Mouse (Mus musculus): ENCODE results near the gene Sdccag8. TPM values are rescaled to one million over a fixed set of nuclear protein-coding genes. Genes with fewer than 3 reads are reported as not detected.
A peak's percentile ranks its signal among the peaks of the same experiment; 100 is the strongest.

Gene Sdccag8
- 15.2 and 17.1 TPM in 2 replicates for polyA plus RNA-seq (2015; fragmentation: Nextera tagmentation; extraction: Ambion mirVana)

DNA sequence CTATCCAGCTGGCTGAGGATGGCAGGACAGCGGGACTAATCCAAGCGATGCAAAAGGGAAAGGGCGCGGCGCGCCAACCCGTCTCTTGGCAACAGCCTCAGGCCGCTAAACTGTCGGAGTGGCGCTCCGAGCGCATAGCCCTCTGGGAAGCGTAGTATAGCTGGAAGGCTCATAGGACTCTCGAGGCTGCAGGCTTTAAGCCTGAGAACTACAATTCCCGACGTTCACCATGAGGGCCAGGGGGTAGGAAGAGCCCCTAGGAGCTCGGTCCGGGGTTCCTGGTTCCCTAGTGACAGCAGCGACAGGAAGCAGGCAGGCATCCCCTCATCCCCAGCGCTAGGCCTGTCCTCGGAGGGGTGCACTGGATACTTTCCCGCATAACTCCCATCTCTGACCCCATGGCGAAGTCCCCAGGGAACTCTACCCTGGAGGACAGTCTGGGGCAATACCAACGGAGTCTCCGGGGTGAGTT lies at the start of gene Sdccag8:
Sdccag8 (plus strand) TSS at position 70 of the 472 bp plus-strand sequence.
- Histone ChIP-seq H3K4me1 (peaks cover 13% of the 10 kb centered on the region; the same call in 1 of the 2 replicates), H3K9me3 (no peaks in the 10 kb centered on the region), H3K27ac (peak within 1 kb of the TSS; percentile 99), H3K4me2 (peak within 1 kb of the TSS; percentile 58), H3K4me3 (peak within 1 kb of the TSS; percentile 92), H3K36me3 (no peaks in the 10 kb centered on the region), H3K9ac (peak within 1 kb of the TSS; percentile 85), H3K27me3 (no peaks in the 10 kb centered on the region)
- ATAC-seq (ENCODE audit: insufficient number of reproducible peaks, low FRiP score, low TSS enrichment, low read depth) = peak; percentile 95
- WGBS = under 1% methylated on average over 25 of the region's 25 CpGs

DNA sequence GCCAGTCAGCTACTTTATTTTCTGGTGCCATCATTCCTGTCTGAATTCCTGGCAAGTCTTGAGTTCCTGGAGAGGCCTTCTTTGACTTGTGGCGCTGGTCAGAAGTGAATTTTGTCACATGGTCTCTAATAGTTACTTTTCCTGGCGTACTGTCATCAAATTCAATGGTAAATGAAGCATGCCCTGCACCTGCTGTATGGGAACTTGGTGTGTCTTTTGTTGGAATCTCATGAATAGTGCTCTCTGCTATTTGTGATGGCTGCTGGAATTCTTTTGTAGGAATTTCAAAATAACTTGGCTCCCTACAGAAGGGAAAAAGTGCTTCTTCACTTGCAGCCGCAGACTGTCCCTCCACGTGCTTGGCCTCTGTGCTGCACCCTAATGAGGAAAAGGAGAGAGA lies 39.9 kb upstream of the Sdccag8 start:
- H3K27me3 ChIP-seq = no peaks in the 10 kb centered on the region
- no peak overlapping the region for H3K9ac ChIP-seq
- 84% methylated on average over 4 of the region's 4 CpGs for WGBS
- H3K4me3 ChIP-seq = no peak overlapping the region
- no peaks in the 10 kb centered on the region for H3K4me1 ChIP-seq
- no peaks in the 10 kb centered on the region for H3K9me3 ChIP-seq
- H3K4me2 ChIP-seq = no peak overlapping the region
- no peak for ATAC-seq (ENCODE audit: insufficient number of reproducible peaks, low FRiP score, low TSS enrichment, low read depth)
- no peak overlapping the region for H3K27ac ChIP-seq
- H3K36me3 ChIP-seq = peaks cover 25% of the 10 kb centered on the region

DNA sequence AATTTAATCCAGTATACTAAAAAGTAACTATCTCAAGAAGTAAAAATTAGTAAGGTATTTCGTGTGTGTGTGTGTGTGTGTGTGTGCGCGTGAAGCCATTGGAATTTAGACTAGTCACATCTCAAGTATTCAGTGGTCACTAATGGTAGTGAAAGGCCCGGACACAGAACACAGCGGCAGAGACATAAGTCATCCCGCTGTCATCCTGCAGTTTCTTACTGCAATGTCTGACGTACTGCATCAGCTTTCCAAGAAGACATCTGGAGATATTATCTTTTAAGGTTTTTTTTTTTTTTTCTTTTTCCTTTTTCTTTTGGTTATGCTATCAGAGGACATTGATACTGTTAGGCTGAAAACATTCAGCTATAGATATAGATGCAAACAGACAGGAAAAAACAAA lies 25.1 kb upstream of the Sdccag8 start:
- no peaks in the 10 kb centered on the region for H3K9me3 ChIP-seq
- no peaks in the 10 kb centered on the region for H3K27me3 ChIP-seq
- no peak overlapping the region for H3K9ac ChIP-seq
- 83% methylated on average over 7 of the region's 7 CpGs for WGBS
- no peak for ATAC-seq (ENCODE audit: insufficient number of reproducible peaks, low FRiP score, low TSS enrichment, low read depth)
- H3K4me2 ChIP-seq = no peak overlapping the region
- peaks cover 26% of the 10 kb centered on the region for H3K36me3 ChIP-seq
- no peak overlapping the region for H3K27ac ChIP-seq
- no peaks in the 10 kb centered on the region for H3K4me1 ChIP-seq
- no peak overlapping the region for H3K4me3 ChIP-seq

DNA sequence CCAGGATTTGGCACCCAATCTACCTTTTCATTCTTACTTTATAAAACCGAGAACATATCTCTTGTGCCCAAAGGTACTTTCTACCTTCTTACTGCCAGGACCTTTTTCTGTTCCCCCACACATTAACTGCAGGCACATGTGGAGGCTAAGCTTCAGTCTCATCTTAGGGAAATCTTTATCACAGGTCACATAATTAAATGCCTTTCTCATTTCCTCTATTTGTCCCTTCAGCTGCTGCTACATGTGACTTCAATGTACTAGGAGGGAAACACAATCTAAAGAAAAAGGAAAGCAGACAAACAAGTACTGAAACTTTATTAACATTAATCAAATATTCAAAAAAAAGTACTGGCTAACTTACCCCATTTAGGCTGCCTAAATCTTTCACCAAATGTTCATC lies 22.3 kb upstream of the Sdccag8 start:
- Histone ChIP-seq H3K9me3 (no peaks in the 10 kb centered on the region), H3K36me3 (peaks cover 17% of the 10 kb centered on the region), H3K9ac (no peak overlapping the region), H3K4me1 (no peaks in the 10 kb centered on the region; the same call in 1 of the 2 replicates), H3K4me2 (no peak overlapping the region), H3K4me3 (no peak overlapping the region), H3K27ac (no peak overlapping the region), H3K27me3 (no peaks in the 10 kb centered on the region)
- no peak for ATAC-seq (ENCODE audit: insufficient number of reproducible peaks, low FRiP score, low TSS enrichment, low read depth)
- WGBS = 93% methylated on average over 1 of the region's 1 CpGs

DNA sequence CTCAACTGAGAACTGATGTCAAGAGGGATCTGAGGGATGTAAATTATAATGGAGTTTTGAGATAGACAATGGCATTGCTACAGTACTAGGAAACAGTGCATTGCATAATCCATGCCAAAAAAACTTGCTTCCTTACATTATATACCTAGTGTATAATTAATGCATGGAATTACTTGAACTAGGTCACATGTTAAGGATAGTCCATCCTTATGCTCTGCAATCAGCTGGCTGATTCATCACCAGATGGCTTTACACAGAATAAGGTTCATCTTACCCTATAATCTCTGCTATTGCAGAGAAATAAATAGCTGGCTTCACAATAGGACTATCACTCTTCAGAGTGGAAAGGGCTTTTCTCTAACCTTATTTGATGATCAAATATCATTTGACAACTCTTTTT lies 15.8 kb upstream of the Sdccag8 start:
- no peaks in the 10 kb centered on the region for H3K36me3 ChIP-seq
- no peak overlapping the region for H3K4me2 ChIP-seq
- no peak for ATAC-seq (ENCODE audit: insufficient number of reproducible peaks, low FRiP score, low TSS enrichment, low read depth)
- no peaks in the 10 kb centered on the region for H3K9me3 ChIP-seq
- H3K9ac ChIP-seq = no peak overlapping the region
- H3K27me3 ChIP-seq = no peaks in the 10 kb centered on the region
- H3K27ac ChIP-seq = no peak overlapping the region
- H3K4me3 ChIP-seq = no peak overlapping the region
- H3K4me1 ChIP-seq = peaks cover 9% of the 10 kb centered on the region

DNA sequence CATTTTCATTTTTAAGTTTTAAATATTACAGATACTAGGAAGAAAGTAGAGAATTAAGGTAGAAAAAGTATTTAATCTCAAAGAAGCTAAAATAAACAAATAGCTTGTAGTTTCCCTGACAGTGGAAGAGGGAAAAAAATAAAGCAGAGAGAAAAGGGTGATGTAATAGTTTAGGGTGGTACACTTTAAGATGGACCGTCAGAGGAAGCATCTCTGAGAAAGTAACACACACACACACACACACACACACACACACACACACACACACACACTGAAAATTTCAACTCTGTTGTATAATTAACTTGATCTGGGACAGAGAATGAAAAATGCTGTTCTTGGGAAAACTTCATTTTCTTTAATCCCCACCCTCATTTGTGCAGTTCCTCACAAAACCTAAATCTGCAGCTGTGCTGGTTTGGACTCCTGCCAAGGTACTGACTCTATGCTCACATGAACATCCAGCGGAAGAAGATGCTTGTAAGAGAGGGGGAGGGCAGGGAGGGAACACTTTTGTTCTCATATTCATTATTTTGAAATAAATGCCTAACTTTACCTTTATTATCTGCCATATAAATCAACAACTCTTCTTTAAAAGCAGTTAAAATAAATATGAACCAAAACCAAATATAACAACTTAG lies 13.6 kb upstream of the Sdccag8 start:
- peaks cover 13% of the 10 kb centered on the region for H3K4me1 ChIP-seq
- H3K4me2 ChIP-seq = no peak overlapping the region
- no peak overlapping the region for H3K9ac ChIP-seq
- no peak overlapping the region for H3K27ac ChIP-seq
- ATAC-seq (ENCODE audit: insufficient number of reproducible peaks, low FRiP score, low TSS enrichment, low read depth) = peak; percentile 67; the same call in 1 of the 2 replicates
- no peaks in the 10 kb centered on the region for H3K9me3 ChIP-seq
- no peaks in the 10 kb centered on the region for H3K36me3 ChIP-seq
- H3K4me3 ChIP-seq = no peak overlapping the region
- 5% methylated on average over 2 of the region's 2 CpGs for WGBS
- no peaks in the 10 kb centered on the region for H3K27me3 ChIP-seq

DNA sequence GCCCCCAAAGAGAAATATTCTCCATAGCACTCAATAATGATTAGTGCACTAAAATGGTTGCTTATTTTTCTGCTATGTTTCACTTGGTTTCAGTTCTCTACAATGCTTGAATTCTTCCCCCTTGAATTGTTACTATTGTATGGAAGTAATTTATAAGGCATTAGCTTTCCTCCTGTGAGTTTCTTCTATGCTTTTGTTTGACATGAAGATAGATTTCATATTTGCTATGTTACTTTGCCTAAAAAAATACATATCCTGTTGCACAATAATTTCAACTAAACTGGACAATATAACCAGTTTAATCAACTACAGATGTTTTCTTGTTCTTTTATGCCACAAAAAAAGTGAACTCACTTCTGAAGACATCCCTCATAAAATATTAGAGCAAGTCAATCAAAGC lies 4.3 kb upstream of the Sdccag8 start:
- H3K9ac ChIP-seq = no peak overlapping the region
- no peak overlapping the region for H3K4me2 ChIP-seq
- no peaks in the 10 kb centered on the region for H3K27me3 ChIP-seq
- 0 out of 2 replicates have a peak, but pooled peaks cover 8% of the 10 kb centered on the region for H3K4me1 ChIP-seq
- H3K27ac ChIP-seq = no peak overlapping the region
- no peaks in the 10 kb centered on the region for H3K36me3 ChIP-seq
- H3K9me3 ChIP-seq = no peaks in the 10 kb centered on the region
- H3K4me3 ChIP-seq = no peak overlapping the region
- ATAC-seq (ENCODE audit: insufficient number of reproducible peaks, low FRiP score, low TSS enrichment, low read depth) = no peak

DNA sequence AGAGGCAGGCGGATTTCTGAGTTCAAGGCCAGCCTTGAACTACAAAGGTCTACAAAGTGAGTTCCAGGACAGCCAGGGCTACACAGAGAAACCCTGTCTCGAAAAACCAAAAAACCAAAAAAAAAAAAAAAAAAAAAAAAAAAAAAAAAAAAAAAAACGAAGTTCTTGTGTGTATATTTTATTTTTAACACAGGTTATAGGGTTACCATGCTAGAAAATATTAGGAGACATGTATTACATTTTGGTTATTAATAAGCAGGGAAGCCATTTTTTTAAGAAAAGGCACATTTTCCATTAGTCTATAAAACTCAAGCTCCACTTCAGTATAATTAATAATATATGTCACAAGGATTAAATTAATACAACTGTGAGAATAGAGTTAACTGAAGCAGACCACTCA lies 2.6 kb upstream of the Sdccag8 start:
- Histone ChIP-seq H3K4me3 (peak overlapping the region; percentile 92), H3K4me1 (0 out of 2 replicates have a peak, but pooled peaks cover 8% of the 10 kb centered on the region), H3K9me3 (no peaks in the 10 kb centered on the region), H3K27me3 (no peaks in the 10 kb centered on the region), H3K27ac (no peak overlapping the region), H3K36me3 (no peaks in the 10 kb centered on the region), H3K4me2 (peak overlapping the region; percentile 58), H3K9ac (no peak overlapping the region)
- WGBS = 73% methylated on average over 3 of the region's 3 CpGs
- ATAC-seq (ENCODE audit: insufficient number of reproducible peaks, low FRiP score, low TSS enrichment, low read depth) = no peak

DNA sequence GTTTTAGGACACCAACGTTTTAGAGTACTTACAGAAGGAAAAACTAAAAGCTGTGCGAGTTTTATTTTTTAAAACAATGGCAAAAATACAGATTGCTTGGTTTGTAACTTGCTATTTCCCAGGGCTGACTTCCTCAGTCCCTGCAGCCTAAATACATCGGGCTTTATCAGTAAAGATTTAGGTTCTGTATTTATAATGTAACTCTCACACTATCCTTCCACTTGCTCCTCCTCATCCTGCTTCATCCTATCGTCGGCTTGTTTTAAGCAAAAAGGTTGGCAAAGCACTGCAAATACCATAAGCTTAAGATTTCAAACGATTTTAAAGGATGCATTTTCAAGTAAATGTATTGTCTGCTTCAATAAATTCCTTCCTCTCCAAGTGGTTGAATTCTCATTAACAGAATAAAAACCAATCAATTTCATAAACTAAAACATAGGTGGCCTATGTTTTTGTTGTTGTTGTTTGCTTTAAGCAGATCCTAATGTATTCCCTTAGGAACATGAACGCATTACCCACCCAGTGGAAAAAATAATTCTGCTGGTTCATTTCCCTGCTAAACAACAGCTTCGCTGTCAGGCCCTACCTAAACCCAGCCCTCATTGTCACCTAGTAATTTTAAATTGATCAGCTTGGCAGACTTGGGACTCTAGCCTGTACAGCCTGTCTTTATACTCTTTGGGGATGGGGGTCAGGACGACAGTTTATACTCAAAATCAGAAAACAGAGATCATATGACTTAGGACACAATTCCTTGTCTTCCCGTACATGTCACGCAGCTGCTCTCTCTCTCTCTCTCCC lies 1.8 kb upstream of the Sdccag8 start:
- Histone ChIP-seq H3K4me2 (peak overlapping the region; percentile 58), H3K27me3 (no peaks in the 10 kb centered on the region), H3K4me3 (peak overlapping the region; percentile 92), H3K9ac (peak overlapping the region; percentile 85), H3K27ac (peak overlapping the region; percentile 99), H3K4me1 (0 out of 2 replicates have a peak, but pooled peaks cover 8% of the 10 kb centered on the region), H3K36me3 (no peaks in the 10 kb centered on the region), H3K9me3 (no peaks in the 10 kb centered on the region)
- ATAC-seq (ENCODE audit: insufficient number of reproducible peaks, low FRiP score, low TSS enrichment, low read depth) = no peak
- WGBS = 17% methylated on average over 11 of the region's 11 CpGs

DNA sequence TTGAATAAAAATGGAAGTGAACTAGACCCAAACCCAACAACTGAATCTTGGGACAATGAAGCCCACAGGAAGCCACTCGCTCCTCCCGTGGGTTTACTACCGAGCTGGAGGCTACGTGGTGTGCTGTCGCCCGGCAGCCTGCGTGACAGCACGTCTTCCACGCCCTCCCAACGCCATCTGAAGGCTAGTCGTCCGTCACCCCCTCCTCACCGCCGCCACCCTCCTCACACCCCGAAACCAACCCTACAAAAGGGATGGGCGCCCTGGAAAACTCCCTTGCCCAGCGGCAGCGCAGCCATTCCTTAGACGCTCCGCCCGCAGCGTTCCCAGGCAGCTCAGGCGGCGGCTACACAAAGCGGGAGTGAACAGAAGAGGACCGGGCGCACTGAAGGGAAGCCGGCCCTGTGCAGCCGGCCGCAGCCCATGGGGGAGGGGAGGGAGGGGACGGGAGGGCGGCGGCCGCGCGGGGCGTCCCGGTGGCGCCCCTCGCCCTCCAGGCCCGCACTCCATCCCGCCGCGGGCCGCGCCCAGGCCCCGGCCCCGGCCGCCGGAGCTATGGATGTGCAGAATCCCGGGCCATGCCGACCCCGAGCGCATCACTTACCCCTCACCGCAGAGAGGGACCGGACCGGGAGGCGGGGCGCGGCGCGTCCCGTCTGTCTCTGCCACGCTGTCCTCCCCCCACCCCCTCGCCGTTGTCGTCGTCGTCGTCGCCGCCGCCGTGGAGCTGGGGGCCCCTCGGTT lies 996 bp upstream of the Sdccag8 start:
- H3K36me3 ChIP-seq = no peaks in the 10 kb centered on the region
- peaks cover 9% of the 10 kb centered on the region; the same call in 1 of the 2 replicates for H3K4me1 ChIP-seq
- H3K4me2 ChIP-seq = peak overlapping the region; percentile 58
- no peaks in the 10 kb centered on the region for H3K9me3 ChIP-seq
- WGBS = under 1% methylated on average over 67 of the region's 75 CpGs
- H3K27me3 ChIP-seq = no peaks in the 10 kb centered on the region
- peak overlapping the region; percentile 92 for H3K4me3 ChIP-seq
- H3K9ac ChIP-seq = peak overlapping the region; percentile 85
- peak; percentile 40 for ATAC-seq (ENCODE audit: insufficient number of reproducible peaks, low FRiP score, low TSS enrichment, low read depth)
- H3K27ac ChIP-seq = peak overlapping the region; percentile 99

DNA sequence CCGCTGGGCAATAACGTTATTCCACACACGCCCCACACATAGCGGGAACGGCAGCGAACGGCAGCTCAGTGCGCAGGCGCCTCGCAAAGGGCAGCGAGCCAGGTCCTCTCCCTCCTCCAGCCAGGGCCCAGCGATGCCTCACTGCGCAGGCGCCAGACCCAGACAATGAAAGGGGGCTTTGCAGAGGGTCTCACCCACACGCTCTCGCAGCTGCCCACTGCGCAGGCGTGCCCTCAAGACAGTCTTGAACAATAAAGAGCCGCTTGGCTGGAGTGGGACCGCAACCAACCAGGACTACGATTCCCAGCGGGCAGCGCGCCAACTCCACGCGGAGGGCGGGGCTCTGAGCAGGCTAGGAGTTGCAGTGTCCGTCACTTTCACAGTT lies 432 bp upstream of the Sdccag8 start, which contains the start of gene Cep170:
Cep170 (minus strand) TSS at position 32 of the 385 bp plus-strand sequence.
- H3K9ac ChIP-seq = peak within 1 kb of the TSS; percentile 85
- H3K4me3 ChIP-seq = peak within 1 kb of the TSS; percentile 92
- WGBS = under 1% methylated on average over 28 of the region's 28 CpGs
- peaks cover 13% of the 10 kb centered on the region; the same call in 1 of the 2 replicates for H3K4me1 ChIP-seq
- H3K27ac ChIP-seq = peak within 1 kb of the TSS; percentile 99
- no peaks in the 10 kb centered on the region for H3K36me3 ChIP-seq
- H3K4me2 ChIP-seq = peak within 1 kb of the TSS; percentile 58
- ATAC-seq (ENCODE audit: insufficient number of reproducible peaks, low FRiP score, low TSS enrichment, low read depth) = peak; percentile 92
- no peaks in the 10 kb centered on the region for H3K9me3 ChIP-seq
- no peaks in the 10 kb centered on the region for H3K27me3 ChIP-seq

Data from limb, embryonic 15.5 days (tissue).